Mouse (Mus musculus) activated CD4-positive, CD25-positive, alpha-beta regulatory T cell, adult 4 months (primary cell): Measurements from ENCODE around the gene Rasal1. TPM values are rescaled to one million over a fixed set of nuclear protein-coding genes. Genes with fewer than 3 reads are reported as not detected.
A peak's percentile ranks its signal among the peaks of the same experiment; 100 is the strongest.

ENCODE experiments used
- ATAC-seq: one replicate; pipeline ENCODE4 v1.8.0; 2017
- polyA plus RNA-seq, 2 experiments: library from polyadenylated mRNA; unstranded; fragments of 100-300 nt; shearing (Covaris generic); gene quantifications; one replicate each; pipeline ENCODE4 v1.2.1; 2017

The Rasal1 gene
- 10 to 100 TPM in 1 of 2 experiments, 1 to 10 TPM in 1; 7.6 to 11.4 TPM for polyA plus RNA-seq

GRCm38 (mm10) chr5:120648569-120649373, at the start of gene Rasal1:
TSS of gene Rasal1 (plus strand) at chr5:120648812.
- ATAC-seq: peak; percentile 91

- ATAC-seq: no peak
Measured at GRCm38 (mm10) chr5:120599625-120600024, 49.0 kb upstream of the Rasal1 start.

- no peak for ATAC-seq
Measured at GRCm38 (mm10) chr5:120600946-120601668, 47.5 kb upstream of the Rasal1 start.

- no peak for ATAC-seq
Measured at GRCm38 (mm10) chr5:120602210-120602609, 46.4 kb upstream of the Rasal1 start.

GRCm38 (mm10) chr5:120603515-120603914, 45.1 kb upstream of the Rasal1 start:
- no peak for ATAC-seq

GRCm38 (mm10) chr5:120604839-120605238, 43.8 kb upstream of the Rasal1 start:
- ATAC-seq: peak; percentile 38

- ATAC-seq: no peak
Measured at GRCm38 (mm10) chr5:120605241-120605661, 43.4 kb upstream of the Rasal1 start.

GRCm38 (mm10) chr5:120605688-120606087, 42.9 kb upstream of the Rasal1 start:
- ATAC-seq: peak; percentile 82

GRCm38 (mm10) chr5:120606590-120607200, 41.9 kb upstream of the Rasal1 start:
- ATAC-seq: no peak

- ATAC-seq: no peak
Measured at GRCm38 (mm10) chr5:120607335-120607734, 41.3 kb upstream of the Rasal1 start.

- no peak for ATAC-seq
Measured at GRCm38 (mm10) chr5:120609246-120609775, 39.3 kb upstream of the Rasal1 start.

GRCm38 (mm10) chr5:120610906-120611305, 37.7 kb upstream of the Rasal1 start:
- ATAC-seq: no peak

GRCm38 (mm10) chr5:120611416-120611815, 37.2 kb upstream of the Rasal1 start:
- no peak for ATAC-seq

GRCm38 (mm10) chr5:120612442-120612821, 36.2 kb upstream of the Rasal1 start, which contains the start of the genes Rita1 and Ddx54:
TSS of gene Rita1 (minus strand) at chr5:120612589.
TSS of gene Ddx54 (plus strand) at chr5:120612739.
- ATAC-seq: peak; percentile 75

GRCm38 (mm10) chr5:120612822-120613604, 35.6 kb upstream of the Rasal1 start:
- ATAC-seq: peak; percentile 85

GRCm38 (mm10) chr5:120615903-120616302, 32.7 kb upstream of the Rasal1 start:
- ATAC-seq: no peak

- ATAC-seq: no peak
Measured at GRCm38 (mm10) chr5:120618778-120619177, 29.8 kb upstream of the Rasal1 start.

- ATAC-seq: no peak
Measured at GRCm38 (mm10) chr5:120619201-120619600, 29.4 kb upstream of the Rasal1 start.

GRCm38 (mm10) chr5:120620375-120621077, 28.1 kb upstream of the Rasal1 start:
- ATAC-seq: peak; percentile 59

- ATAC-seq: peak; percentile 63
Measured at GRCm38 (mm10) chr5:120621078-120621765, 27.4 kb upstream of the Rasal1 start.

- ATAC-seq: no peak
Measured at GRCm38 (mm10) chr5:120621846-120622197, 26.8 kb upstream of the Rasal1 start.
